Mouse (Mus musculus) thymus, adult 2 months (tissue): ENCODE results near the gene Cdipt.

ENCODE experiments used
- CTCF ChIP-seq: fragments of 200-500 bp; IDR thresholded peaks from 2 replicates; pipeline ENCODE4 v1.5.1; 2012; ENCODE audit warnings: mild to moderate bottlenecking, control low read depth, low read length, moderate library complexity, borderline replicate concordance; ENCODE audit not compliant: control insufficient read depth, poor library complexity, insufficient read depth; ENCODE audit errors: extremely low read depth
- POLR2A ChIP-seq: fragments of 200-500 bp; IDR thresholded peaks from 2 replicates; pipeline ENCODE4 v1.6.1; 2012; ENCODE audit warnings: mild to moderate bottlenecking, low read length, control low read depth, moderate library complexity; ENCODE audit not compliant: control insufficient read depth, poor library complexity, insufficient read depth; ENCODE audit errors: extremely low read depth

DNA sequence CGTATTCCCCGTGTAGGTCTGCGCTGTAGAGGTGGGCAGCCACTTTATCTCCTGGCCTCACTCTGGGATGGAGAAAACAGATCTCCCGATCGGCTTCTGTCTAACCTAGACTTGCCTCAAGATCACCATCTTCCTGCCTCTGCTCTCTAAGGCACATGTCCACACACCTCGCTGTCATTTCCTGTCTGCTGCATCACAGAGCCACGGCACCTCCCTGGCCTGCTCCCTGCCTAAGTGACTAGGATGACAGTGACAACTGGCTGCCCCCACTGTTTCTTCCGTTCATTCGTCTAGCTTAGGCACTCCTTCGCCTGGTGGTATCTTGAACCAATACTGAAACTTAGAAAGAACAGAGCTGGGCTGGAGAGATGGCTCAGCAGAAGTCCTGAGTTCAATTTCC, 23.9 kb downstream of the Cdipt start:
- TF ChIP-seq CTCF (no peak), POLR2A (no peak)
